Mouse (Mus musculus) Patski (cell line): ENCODE measurements at regions not wholly inside any gene's neighbourhood (a gene's known extent, or its start where the extent isn't known, plus 50 kb on each side); places are given as distances from the start of the nearest gene placed in this dataset.
A peak's percentile ranks its signal among the peaks of the same experiment; 100 is the strongest.

Experiments
- ATAC-seq: fragments of 100-300 bp; one replicate; pipeline ENCODE4 v1.8.0; 2021
- CTCF ChIA-PET: fragments of 350-600 bp; sonication (Branson Sonifier 250); formaldehyde crosslinking; loops from one replicate; lab custom pipeline; 2022; ENCODE audit warnings: inconsistent platforms; lab: Charles Lee
- POLR2A ChIA-PET: fragments of 350-600 bp; sonication (Branson Sonifier 250); formaldehyde crosslinking; loops from one replicate; lab custom pipeline; 2022; ENCODE audit warnings: antibody characterized with exemption, inconsistent platforms; lab: Charles Lee
- DNase-seq: peaks from one replicate; pipeline ENCODE4 v3.0.0-alpha.2; 2011; ENCODE audit warnings: low read depth, low spot score
- H3K27me3 ChIP-seq: fragments of 371-371 bp; one replicate; pipeline ENCODE4 v1.5.1; 2021
- CTCF ChIP-seq: fragments of 100-300 bp; IDR thresholded peaks from one replicate; pipeline ENCODE4 v1.5.1; 2021
- in situ Hi-C: fragments of 300-500 bp; cut with MboI; formaldehyde crosslinking; loops from 3 replicates; pipeline ENCODE4 v1.11.1; 2018; ENCODE audit warnings: low pct_unique_long_range_greater_than_20kb, mixed read lengths

DNA sequence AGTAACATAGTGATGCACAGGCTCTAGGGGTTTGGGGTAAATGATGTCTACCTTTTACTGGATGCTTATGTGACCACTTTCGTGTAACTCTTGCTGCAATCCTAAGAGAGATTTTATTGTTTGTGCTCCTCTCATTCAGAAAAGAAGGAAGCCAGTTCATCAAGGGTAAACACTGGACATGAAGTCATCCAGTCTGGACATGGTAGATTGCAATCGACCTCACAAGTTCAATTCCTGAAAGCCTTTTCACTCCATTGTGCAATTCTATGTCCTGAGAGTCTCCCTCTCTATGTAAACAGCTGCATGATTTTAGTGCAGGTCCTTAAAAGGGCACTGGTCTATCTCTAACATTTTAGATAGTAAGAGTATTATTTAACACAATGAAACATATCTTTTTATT lies 73.5 kb upstream of the Gm16223 start:
- ATAC-seq (peak; percentile 98), DNase-seq (peak; percentile 44)
- POLR2A ChIA-PET: no interaction called here
- CTCF ChIA-PET: interaction anchor here (1.0 kb wide), 1 partner anchor 106 kb away, joined by 3 read pairs; no protein-coding TSS in a partner anchor
- in situ Hi-C loops: no loop called here
- no peak for TF ChIP-seq CTCF
- no peaks in the 10 kb centered on the region for H3K27me3 ChIP-seq

DNA sequence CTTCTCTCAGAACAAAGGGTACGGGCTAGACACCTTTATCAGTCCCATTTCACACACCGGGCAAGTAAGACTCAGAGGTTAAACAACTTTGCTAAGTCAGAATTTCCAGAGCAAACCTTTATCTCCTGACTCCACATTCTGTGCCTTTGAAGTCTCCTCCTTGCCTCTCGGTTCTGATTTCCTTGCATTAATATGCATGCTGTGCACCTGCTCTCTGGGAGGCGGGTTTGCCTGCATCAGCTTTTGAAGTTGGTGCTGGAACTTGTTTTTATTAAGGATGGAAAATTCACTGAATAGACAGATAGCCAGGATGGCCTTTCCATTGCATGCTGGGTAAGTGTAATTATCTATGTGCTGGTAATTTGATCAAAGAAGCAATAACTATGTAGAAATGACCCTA lies 84.2 kb upstream of the Gm16223 start:
- DNase-seq: no peak
- no peaks in the 10 kb centered on the region for H3K27me3 ChIP-seq
- ChIA-PET POLR2A (no interaction called here), CTCF (no interaction called here)
- ATAC-seq: no peak
- in situ Hi-C loops: no loop called here
- no peak for TF ChIP-seq CTCF

DNA sequence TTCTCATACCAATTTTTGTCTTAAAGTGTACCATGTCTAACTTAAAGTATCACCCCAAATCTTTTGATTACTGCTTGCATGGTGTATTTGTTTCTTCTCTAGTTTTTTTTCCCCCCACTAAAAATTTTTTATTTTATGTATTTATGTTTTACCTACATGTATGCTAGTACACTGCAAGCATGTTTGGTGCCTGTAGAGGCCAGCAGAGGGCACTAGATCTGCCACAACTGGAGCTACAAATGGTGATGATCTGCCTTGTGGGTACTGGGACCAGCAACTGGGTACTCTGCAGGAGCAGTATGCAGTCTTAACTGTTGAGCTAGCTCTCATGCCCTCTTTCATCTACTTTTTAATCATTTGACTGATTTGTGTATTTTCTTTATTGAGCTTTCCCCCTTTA lies 92.2 kb upstream of the Gm16223 start:
- ChIA-PET POLR2A (no interaction called here), CTCF (no interaction called here)
- no peaks in the 10 kb centered on the region for H3K27me3 ChIP-seq
- in situ Hi-C loops: no loop called here
- no peak for ATAC-seq
- TF ChIP-seq CTCF: peak; percentile 50
- no peak for DNase-seq

DNA sequence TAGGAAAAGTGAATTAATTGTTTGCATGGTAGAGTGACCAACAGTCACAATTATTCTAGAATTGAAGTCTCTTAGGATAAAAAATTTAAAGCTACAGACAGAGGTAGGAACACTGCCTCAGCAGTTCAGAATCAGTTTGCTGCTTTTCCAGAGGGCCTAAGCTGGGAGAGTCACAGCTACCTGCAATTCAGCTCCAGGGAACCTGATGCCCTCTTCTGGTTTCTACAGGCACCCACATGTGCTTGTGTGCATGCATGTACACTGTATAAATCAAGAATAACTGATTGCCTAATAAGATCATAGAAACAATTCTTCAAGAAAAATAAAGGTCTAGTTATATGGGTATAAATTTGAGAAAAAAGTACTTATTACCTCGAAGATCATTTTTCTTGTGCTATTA lies 96.6 kb upstream of the Gm16223 start:
- ChIA-PET POLR2A (no interaction called here), CTCF (interaction anchor here (0.6 to 1.8 kb wide), 3 partner anchors 15 to 82 kb away, joined by 3 to 10 read pairs (median 3); no protein-coding TSS in a partner anchor)
- H3K27me3 ChIP-seq: peaks cover 11% of the 10 kb centered on the region
- TF ChIP-seq CTCF: peak; percentile 45
- DNase-seq (no peak), ATAC-seq (no peak)
- in situ Hi-C loops: no loop called here

DNA sequence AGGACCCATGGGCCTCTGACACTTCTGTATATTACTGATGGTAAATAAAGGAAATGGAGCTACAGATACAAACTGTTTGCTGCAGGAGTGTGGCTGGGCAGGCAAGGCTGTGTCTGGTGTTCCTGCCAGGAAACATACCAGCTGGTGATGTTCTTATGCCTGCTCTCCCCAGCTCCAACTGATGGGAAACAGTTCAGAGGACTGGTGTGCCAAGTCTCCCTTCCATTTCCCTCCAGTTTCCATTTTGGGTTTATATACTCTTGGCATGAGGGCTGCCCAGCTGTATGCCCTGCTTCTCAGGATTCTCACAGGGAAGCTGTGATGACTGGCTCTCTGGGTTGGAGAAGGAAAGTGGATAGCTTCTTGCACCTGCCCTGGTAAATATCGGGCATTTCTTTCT lies 100.8 kb upstream of the Gm16223 start:
- in situ Hi-C loops: no loop called here
- peaks cover 11% of the 10 kb centered on the region for H3K27me3 ChIP-seq
- CTCF ChIA-PET: interaction anchor here (1.1 kb wide), 2 partner anchors 39 to 62 kb away, joined by 3 read pairs; no protein-coding TSS in a partner anchor
- TF ChIP-seq CTCF: no peak
- DNase-seq (no peak), ATAC-seq (no peak)
- POLR2A ChIA-PET: no interaction called here

DNA sequence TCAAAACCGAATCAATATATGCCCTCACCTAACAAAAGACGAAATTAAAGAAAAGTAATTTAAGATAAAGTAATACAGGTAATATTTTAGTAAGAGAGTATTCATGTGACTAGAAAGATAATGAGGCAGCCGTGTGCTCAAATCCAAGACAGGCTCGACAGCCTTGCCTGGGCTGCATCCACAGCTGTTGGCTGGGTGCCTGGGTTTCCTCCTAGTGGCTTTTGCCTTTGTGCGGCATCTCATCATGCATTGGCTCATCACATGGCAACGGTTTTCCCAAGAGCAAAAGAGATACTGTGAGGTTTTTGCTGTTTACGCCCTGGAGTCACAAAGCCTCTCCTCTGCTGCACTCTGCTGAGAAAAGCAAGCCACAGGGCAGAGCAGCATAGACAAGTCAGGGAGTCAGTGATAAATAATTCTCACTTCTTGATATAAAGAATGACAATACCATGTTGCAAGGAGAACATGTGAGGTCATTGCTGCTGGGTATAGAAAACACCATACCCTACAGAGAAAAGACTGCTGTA lies 103.1 kb upstream of the Bod1l start:
- no peak for TF ChIP-seq CTCF
- ChIA-PET CTCF (no interaction called here), POLR2A (no interaction called here)
- DNase-seq (no peak), ATAC-seq (no peak)
- in situ Hi-C loops: no loop called here
- no peaks in the 10 kb centered on the region for H3K27me3 ChIP-seq

DNA sequence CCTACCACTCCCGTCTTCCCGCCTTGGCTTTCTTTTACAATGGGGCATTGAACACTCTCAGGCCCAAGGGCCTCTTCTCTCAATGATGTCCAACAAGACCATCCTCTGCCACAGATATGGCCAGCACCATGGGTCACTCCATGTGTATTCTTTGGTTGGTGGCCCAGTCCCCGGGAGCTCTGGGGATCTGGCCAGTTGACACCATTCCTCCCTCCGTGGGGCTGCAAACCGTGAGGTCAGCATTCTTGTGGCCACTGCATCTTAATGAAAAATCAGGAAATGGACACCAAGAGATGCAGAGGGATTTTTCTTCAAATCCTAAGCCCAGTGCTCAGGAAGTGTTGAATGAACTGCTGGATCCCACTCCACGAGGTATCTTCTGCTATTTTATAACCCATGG lies 99.3 kb upstream of the Bod1l start:
- ATAC-seq (no peak), DNase-seq (no peak)
- CTCF ChIA-PET: interaction anchor here (1.2 kb wide), 1 partner anchor 9 kb away, joined by 4 read pairs; no protein-coding TSS in a partner anchor
- no peaks in the 10 kb centered on the region for H3K27me3 ChIP-seq
- no peak for TF ChIP-seq CTCF
- in situ Hi-C loops: no loop called here
- POLR2A ChIA-PET: no interaction called here

DNA sequence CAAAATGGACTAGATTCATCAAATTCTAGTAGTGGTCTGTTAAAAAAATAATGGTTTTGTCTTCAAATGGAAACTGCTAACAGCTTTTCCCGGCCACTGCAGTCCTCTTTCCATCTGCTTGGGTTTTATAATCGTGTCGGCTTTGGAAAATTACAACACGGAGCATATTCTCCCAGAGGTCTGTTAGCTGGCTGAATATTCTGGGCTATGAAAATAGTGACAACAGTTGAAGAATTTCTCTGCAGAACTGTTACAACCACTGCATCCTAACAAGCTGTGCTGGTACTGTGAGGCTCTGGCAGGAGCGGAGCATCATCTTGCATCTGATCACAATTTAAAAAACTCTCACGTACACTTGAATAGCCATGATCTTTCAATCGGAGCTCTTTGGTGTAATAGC lies 98.0 kb upstream of the Bod1l start:
- in situ Hi-C loops: no loop called here
- DNase-seq (no peak), ATAC-seq (no peak)
- no peak for TF ChIP-seq CTCF
- CTCF ChIA-PET: interaction anchor here (1.2 to 1.7 kb wide), 2 partner anchors 10 to 36 kb away, joined by 3 to 4 read pairs; no protein-coding TSS in a partner anchor
- POLR2A ChIA-PET: no interaction called here
- H3K27me3 ChIP-seq: no peaks in the 10 kb centered on the region

DNA sequence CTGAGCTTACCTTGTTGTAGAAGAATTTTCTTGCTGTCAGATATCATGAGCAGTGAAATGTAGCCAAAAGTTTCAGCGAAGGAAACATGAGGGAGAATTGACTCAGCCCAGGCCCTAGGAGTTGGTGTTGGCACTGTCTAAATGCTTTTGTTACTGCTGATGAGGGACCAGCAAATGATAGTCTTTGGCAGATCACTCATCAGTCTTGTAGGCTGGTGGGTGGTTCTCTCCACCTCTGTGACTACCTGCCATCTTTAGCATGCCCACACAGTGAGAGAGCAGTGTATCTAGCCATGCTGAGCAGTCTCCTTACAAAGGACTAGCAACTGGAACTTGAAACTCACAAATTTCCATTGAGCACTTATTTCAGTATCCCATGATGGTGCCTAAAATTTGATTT lies 97.1 kb upstream of the Bod1l start:
- ChIA-PET CTCF (interaction anchor here (1.7 kb wide), 1 partner anchor 37 kb away, joined by 3 read pairs; no protein-coding TSS in a partner anchor), POLR2A (no interaction called here)
- TF ChIP-seq CTCF: no peak
- DNase-seq: no peak
- no peaks in the 10 kb centered on the region for H3K27me3 ChIP-seq
- ATAC-seq: no peak
- in situ Hi-C loops: no loop called here

DNA sequence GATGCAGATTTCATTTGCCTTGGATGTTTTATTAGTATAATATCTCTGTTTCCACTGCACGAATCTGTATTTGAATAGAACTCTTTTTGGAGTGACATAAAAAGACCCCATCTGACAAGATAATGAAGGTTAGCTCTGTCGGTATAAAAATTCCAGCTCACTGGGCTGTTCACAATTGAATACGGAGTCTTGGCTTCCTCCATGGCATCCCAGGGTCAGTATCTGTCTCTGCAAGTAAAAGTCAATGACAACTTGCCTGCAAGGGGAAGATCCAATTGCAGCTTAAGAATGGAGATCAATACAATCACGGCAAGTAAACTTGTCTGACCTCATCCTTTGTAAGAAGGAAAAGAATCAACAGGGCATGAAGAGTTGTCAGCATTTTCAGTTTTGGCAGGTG lies 95.6 kb upstream of the Bod1l start:
- DNase-seq: no peak
- in situ Hi-C loops: no loop called here
- CTCF ChIA-PET: interaction anchor here (1.5 kb wide), 1 partner anchor 16 kb away, joined by 3 read pairs; no protein-coding TSS in a partner anchor
- no peak for TF ChIP-seq CTCF
- POLR2A ChIA-PET: no interaction called here
- no peak for ATAC-seq
- no peaks in the 10 kb centered on the region for H3K27me3 ChIP-seq

DNA sequence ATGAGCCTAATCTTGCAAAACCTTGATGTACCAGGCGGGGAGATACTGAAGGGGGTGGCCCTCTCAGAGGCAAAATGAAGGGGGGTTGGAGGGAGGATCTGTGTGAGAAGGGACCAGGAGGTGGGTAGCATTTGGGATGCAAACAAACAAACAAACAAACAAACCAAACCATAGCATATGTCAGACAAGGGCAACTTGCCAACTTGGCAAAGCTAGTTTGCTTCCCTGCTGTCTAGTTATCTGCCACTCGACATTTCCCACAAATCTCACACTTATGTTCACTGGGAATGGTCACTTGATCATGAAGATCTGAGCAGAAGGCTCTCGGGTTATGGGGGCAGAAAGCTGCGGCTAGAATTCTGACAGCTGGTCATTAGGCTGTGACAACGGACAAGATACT lies 65.9 kb upstream of the Bod1l start:
- in situ Hi-C loops: no loop called here
- no peaks in the 10 kb centered on the region for H3K27me3 ChIP-seq
- POLR2A ChIA-PET: no interaction called here
- no peak for ATAC-seq
- no peak for TF ChIP-seq CTCF
- DNase-seq: no peak
- CTCF ChIA-PET: no interaction called here
